Mouse (Mus musculus): ENCODE measurements at regions not wholly inside any gene's neighbourhood (a gene's known extent, or its start where the extent isn't known, plus 50 kb on each side); places are given as distances from the start of the nearest gene placed in this dataset.
A peak's percentile ranks its signal among the peaks of the same experiment; 100 is the strongest.

DNA sequence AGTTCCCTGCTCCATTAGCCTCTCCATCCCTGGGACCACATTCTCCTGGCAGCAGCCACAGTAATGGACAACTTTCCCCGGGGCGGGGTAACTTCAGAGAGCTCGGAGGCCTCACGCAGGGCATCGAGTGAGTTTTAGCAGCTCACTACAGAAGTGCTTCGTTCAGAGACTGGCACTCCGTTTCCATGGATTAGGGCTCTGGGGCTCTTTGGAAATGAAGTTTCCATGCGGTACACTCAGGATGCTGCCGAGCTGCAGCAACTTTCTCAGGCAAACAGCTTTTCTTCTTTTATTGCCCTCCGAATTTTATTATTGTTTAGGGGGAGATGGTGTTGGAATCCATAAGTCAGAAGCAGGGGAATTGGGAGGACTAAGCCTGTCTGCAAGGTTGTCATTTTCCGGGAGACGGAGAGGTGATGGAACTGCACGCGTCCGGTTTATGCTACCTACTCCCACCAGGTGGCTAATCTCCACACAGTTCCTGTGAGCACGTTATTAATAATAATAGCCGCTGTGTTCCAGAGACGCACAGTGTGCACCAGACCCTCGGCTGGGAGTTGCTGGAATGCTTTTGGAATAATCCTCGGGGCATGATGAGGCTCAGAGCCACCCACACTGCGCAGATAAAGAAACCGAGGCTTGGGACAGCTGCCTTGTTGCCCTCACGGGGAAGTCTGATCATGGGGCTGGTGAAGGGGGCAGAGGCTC is 460.4 kb upstream of the 3110018I06Rik start:
- DNase-seq (ENCODE audit: low spot score), result no peak

DNA sequence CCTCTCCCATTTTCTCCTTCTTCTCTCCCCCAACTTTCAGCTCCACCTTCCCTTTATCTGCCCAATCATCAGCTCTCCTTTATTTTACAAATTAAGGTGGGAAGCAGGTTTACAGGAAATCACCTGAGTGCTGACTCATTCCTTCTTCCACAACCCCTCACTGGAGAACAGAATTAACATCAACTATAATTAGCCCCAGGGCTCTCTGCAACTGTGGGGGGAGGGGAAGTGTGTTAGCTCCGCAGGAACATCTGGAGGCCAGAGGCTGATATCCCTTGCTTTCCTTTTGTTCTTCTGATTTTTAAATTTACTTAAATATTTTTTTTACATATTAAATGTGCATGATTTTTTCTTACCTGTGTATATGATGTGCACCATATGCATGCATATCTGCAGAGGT is 459.4 kb upstream of the 3110018I06Rik start:
- no peak for DNase-seq (ENCODE audit: low spot score)

DNA sequence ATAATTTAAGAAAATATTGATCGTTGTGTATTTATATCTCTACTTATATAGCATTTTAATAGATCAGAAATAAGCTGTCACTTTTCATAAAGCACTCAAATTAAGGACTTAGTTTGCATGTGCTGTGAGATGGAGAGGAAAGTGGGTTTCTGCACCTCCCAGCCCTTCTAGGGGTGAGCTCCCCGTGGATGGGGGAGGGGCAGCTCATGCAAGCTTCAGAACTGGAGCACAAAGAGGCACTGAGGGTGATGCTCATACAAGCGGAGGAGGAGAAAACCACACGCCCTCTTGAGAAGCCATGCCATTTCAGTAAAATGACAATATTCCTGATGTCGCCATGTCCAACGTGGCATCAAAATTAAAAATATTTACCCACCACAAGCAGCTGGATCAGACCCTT is 452.1 kb upstream of the 3110018I06Rik start:
- DNase-seq (ENCODE audit: low spot score), result peak; percentile 21

DNA sequence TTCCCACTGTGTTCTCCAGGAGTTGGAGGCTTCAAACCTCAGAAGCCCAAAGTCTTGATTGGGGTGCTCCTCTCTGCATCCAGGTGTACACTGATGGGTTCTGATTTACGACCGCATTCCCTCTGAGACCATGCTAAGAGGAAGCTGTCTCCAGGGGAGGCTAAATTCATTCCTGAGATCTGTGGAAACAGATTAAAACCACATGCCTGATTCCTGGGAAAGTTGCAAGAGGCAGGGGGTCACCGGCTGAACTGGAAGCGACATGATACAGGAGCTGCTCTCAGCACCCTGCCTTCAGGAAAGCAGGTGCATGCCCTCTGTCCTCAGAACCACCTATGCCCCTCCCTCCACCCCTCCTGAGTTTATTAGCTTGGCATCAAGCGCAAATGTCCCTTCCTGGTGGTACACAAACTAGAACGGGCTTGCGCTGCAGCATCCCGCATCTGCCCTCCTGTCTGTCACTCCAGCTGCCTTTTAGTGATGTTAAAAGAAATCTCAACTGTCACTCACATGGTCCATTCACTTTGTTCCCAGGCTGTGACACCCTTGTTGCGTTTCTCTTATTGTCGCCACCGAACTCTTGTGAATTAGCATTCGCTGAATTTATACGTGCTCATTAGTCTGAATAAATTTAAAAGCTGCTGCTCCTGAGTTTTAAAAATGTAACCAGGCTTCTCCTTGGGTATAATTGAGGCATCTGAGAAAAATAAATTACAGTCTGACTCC is 446.3 kb upstream of the 3110018I06Rik start:
- DNase-seq (ENCODE audit: low spot score), result no peak

DNA sequence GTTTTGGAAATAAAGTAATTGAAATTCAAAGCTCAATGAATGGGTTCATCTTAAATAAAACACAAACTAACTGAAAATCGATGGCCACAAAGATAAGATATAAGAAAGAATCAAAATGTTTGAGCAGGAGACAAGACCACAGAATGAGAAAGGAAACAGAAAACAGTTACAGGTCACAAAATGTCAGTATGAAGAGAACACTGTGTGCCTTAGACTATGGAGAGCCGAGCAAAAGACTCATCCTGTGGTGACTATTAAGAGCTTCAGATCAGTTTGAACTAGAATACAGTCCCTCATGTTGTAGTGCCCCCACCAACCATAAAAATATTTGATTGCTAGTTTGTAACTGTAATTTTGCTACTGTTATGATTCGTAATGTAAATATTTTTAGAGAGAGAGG is 441.9 kb upstream of the 3110018I06Rik start:
- DNase-seq (ENCODE audit: low spot score), result no peak

DNA sequence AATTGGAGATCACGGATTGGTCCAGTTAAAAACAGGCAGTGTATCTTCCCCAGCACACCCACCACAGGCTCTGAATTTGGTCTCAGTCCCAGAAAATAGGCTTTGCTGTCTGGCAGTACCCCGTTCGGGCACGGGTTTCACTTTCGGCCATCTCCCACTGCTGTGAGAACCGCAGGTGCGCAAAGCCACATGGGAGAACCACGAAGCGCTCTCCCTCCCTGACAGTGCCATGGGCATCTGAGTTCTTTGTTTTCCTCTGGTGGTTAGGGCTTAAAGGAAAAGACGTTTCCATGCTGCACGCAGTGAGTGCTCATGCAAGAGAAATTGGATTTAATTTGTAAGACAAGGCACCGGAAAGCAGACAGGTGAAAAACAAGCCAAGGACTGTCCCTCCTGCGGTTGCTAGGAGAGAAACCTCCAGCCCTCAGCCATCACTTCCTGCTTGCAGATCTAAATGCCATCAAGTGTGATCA is 441.3 kb upstream of the 3110018I06Rik start:
- peak; percentile 17 for DNase-seq (ENCODE audit: low spot score)

DNA sequence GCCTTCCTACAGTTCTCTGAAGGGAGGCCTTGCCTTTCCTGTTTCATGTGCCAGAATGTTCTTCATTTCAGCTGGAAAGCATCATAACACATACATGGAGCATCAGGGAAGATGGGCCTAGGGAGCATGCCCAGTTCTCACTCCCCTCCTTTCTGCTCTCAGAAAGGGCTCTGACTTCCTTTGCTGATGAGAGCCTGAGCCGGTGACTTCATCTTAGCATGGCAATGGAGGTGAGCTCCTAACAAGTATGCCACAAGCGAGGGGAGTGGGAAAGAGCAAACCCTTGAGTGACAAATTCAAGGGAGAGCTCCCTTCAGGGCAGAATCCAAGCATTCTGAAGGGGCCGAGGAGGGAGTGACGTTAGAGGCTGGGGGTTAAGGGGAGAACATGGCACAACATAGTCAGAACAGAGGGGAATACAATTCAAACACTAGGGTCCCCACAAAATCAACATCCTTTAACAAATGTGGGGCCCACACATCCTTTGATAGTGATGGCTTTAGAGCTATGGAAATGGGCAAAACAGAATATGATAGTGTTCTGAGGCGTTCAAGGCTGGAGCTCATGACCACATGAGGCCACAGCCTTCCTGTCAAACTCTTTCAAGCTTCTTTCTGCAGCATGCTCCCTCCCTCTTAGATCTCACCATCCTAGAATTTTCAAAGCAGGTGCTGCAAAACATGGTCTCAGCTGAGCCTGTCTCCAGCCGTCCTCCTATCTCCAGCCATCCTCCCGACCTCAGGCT is 437.4 kb upstream of the 3110018I06Rik start:
- DNase-seq (ENCODE audit: low spot score), result no peak

DNA sequence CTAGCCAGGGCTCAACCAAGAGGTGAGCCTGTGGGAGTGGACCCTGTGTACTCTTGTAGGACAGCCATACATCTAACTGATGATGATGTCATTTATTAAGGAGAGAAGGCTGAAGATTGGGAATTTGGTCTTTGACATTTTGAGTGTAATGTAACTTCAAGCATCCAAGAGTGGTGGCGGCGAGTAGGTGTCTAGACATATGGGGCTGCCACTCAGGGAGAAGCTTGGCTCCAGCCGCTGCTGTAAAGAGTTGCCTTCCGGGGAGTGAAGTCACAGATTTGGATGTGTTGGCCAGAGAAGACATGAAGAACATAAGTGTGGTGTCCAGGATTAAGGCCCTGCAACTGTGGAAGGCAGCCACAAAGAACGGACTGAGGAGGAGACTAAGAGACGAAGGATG is 436.3 kb upstream of the 3110018I06Rik start:
- DNase-seq (ENCODE audit: low spot score), result no peak

DNA sequence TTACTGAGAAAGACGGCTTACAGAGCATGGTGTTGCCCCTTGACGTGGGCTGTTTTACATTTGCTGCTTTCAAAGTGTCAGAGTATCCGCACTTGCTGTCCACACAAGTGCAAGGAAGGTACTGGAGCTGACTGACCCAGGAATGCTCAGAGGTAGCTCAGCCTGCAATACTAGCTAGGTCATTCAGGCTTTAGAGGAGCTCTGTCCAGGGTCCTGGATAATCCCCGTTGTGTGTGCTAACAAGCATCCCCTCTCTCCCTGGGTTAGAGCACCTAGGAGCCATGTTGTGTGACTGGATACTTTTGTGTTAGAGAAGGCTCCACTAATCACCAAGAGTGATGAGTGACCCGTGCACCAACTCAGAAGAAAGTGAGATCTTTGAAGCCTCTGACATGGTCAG is 431.9 kb upstream of the 3110018I06Rik start:
- DNase-seq (ENCODE audit: low spot score), result peak; percentile 73

DNA sequence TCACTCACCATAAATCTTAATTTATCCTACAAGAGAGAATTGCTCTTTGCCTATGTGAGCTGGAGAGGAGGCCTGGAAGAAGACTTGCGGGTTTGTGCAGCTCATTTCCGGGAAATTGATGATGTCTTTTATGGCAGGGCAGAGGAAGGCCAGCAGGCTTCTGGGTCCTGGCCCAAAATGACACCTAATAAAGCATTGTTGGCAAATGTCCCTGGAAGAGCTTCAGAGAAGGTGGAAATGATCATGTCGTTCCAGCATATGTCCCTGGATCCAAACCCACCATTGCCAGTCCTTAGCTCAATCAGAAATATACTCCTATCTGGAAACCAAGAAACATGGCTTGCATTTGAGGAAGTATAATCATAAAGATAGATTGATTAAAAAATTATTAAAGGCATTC is 427.9 kb upstream of the 3110018I06Rik start:
- DNase-seq (ENCODE audit: low spot score), result no peak

DNA sequence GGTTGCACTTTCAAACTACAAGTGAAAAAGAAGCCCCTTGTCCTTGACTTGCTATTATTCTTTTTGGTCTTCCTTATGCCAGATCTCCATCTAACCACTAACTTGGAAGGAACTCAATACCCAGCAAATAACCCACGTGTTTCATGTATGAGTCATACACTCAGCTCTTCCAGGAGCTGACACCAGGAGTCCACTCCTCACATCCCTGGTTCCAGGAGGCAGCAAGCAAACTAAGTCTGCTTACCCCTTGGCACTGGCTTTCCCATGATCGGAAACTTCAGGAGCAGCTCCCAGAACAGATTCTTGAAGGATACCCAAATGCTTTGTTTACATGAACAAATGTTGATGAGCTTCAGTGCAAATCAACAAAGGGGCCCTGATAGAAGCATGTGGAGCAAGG is 421.1 kb upstream of the 3110018I06Rik start:
- DNase-seq (ENCODE audit: low spot score), result no peak

DNA sequence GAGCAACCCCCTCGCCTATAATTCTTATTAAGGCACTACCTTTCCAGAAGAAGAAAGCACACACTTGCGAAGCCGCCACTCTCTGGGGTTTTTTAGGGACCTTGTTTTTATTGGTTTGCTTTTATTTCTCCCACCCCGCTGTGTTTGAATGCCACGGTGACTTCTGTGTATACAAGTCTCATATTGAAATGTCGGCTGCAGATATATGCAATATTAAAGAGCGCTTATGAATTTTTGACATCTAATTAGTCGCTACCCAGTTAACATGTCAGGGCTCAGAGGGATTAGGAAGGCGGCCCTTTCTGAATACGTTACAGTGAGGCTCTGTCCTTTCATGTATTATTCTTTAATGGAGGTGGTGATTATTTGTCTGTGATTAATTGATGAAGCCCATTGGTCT is 405.9 kb upstream of the 3110018I06Rik start:
- DNase-seq (ENCODE audit: low spot score), result peak; percentile 23

DNA sequence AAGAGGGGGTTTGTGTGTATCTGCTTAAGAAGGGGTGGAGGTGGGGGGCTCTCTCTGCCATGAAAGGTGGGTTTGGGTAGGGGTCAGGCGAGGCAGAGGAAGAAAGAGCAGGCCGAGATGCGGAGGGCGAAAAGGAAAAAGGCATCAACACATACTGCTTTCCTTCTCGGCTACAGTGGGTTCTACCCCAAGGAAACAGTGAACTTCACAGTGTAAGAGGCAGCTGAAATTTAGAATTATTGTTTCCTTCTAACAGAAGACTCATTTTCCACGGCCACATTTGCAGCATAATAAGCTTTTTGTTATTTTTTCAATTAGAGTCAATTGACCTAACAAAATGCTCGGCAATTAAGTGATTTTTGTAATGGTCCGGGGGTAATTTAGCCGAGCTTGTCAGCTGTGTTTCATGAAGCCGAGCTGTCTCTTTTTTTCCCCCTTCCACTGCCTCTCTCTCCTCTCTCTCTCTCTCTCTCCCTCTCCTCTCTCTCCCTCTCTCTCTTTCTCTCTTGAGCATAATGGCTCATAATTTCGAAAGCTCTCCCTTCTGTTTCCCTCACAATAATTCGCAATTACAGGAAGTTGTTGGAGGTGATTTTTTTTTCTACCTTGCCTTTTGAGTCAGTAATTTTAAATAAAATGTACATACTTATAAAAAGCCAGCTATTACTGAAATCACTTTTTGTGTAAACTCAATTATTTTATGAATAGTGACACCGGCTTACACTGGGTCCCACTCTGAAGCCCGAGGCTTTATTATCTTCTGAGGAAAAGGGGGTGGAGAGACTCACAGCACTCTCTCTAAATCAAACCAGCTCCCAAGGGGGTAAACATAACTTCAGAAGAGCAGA is 403.1 kb upstream of the 3110018I06Rik start:
- DNase-seq (ENCODE audit: low spot score), result peak; percentile 33

DNA sequence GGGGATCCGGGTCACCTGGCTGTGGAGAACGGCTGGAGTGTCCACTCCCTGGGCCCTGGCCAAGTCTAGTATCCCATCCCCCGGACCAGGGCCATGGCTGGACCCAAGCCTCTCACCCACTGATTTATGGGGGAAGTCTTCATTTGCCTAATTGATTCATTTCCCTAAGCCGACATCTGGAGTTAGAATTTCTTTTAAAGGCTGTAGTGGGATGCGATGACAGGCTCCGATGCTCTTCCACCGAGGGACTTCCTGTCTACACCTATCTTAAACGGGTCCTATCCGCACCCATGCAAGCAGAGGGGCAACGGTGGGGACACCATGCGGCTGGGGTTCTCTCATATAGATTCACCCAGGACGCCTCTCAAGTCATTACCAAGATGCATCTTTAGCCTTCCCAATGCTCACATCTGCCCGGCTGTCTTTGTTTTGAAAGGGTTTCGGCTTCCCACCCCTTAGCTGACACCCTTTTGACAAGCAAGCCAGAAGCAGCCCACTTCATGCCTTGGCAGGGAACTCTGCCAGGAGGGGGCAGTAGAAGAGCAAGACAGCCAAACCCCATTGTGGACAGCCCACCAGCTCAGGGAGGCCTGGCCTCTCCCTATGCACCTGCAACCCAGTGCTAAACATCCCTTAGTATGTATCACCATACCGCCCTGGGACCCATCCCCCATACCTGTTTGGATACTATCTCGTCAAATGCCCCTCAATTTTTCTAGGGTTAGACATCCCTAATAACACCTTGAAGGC is 402.4 kb upstream of the 3110018I06Rik start:
- DNase-seq (ENCODE audit: low spot score), result peak; percentile 79

DNA sequence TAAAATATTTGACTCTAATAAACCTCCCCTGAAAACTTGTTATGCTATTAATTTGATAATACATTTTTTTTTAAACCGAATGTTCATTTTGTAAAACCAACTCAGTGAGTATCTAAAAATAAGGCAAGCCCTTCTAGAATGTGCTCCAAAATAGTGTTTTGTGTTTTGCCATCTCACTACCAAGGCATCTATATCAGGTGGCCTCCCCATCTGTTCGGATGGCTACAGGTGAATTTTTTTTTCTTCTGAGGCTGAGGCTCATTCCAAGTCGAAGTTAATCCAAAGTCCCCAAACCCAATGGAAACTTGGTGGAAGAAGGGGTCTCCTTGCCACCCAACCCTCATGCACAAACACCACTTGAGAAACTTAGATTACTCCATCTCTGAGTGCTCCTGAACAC is 396.3 kb upstream of the 3110018I06Rik start:
- DNase-seq (ENCODE audit: low spot score), result no peak

DNA sequence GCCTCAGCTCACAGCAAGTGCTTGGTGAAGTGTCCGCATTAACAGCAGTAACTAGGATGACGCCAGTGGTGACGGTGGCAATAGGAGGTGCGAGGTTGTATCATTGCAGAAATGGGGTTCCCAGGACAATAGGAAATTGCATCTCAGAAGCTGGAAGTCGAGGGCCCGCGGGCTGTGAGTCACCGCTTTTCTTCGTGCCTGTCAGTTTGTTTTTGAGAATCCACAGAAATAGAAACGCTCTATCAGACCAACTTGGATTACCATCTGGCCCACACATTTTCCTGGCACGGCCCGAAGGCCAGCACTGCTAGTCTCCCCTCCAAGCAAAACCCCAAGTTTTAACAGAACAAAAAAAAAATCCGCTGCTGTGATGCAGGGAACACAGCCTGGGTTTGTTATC is 395.1 kb upstream of the 3110018I06Rik start:
- DNase-seq (ENCODE audit: low spot score), result no peak

DNA sequence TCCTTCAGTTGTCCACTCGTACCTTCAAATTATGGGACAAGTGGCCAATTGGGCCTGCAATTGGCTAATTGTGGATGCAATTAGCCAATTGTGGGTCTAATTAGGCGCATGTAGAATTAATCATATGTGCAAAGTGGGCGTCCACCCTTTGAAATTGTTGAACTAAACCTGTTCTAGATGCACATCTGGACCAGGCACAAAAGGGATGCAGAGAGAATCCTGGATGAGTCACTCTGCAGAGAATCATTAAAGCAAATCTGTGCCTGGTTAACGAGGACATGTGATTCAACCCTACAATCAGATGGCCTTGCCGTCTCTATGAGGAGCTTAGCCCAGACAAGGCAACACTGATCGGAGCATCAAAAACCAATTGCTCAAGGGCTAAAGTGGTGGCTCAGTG is 393.0 kb upstream of the 3110018I06Rik start:
- no peak for DNase-seq (ENCODE audit: low spot score)

DNA sequence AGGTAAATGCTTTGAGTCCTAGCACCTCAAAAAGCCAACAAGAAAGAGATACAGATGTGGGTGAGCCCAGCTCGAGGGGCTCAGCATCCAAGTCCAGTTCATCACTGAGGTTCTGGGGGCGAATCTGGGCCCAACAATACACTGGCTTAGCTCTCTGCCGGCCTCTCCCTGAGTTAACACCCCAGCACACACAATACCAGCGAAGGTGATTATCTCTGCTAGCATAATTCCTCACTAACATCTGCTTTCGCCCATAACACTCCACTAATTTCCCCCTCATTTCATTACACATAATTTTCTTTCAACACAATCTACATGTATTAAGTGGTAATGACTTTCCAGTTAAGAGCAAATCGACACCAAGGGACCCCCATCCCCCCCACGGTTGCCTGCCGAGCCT is 383.9 kb upstream of the 3110018I06Rik start:
- no peak for DNase-seq (ENCODE audit: low spot score)

DNA sequence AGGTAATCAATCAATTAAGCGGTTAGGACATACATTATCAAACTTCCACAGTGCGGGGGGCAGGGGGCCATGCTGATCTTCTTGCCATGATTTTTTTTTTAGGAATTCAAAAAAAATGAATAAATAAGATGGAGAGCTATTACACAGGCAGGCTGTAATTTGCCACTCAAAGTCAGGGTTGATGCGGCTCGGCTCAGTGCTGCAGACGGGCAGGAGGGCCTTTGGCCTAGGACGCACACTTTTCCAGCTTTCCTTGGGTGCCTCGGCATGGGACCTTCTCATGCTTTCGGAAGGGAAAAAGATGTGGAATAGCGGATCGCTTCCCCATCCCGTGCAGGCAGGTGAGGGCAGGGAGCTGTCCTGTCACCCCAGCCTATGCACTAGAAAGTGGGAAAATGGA is 383.4 kb upstream of the 3110018I06Rik start:
- DNase-seq (ENCODE audit: low spot score), result no peak

DNA sequence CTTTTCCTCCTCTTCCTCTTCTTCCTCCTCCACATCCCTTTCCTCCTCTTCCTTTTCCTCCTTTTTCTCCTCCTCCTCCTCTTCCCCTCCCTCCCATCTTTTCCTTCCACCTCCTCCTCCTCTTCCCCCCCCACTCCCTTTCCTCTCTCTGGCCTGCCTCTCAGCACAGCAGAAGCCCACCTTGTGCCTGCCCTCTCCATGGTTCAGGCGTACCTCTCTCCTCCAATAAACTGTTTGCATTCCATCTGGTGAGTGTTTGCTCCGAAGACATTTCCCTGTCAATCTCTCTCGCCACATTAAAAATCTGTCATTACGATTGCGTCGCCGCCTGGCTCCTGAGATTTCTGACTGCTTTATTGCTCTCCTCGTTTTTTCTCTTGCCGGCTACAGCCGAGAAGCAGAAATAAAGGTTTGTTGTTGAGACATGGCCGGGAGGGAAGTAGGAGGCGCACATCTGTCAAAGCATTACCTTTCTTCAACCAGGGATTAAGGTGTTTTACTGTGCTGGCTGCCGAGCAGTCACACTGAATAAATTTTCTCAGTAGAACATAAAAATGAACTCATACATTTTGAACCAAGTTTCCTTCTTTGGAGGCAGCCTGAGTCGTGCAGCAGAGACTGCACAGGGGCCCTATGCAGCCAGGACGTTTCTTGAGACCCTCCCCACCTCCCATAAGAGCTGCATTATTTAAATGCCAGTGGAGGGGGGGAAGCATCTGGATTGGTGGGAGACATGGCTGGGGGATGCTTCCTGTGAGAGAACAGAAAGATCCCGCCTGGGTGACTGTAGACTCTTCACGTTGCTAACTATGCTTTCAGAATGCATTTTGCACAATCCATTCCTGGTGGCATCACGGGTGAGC is 376.3 kb upstream of the 3110018I06Rik start:
- DNase-seq (ENCODE audit: low spot score), result no peak

Measured in retina, embryonic 14.5 days (tissue).